In the genomic region with DNA sequence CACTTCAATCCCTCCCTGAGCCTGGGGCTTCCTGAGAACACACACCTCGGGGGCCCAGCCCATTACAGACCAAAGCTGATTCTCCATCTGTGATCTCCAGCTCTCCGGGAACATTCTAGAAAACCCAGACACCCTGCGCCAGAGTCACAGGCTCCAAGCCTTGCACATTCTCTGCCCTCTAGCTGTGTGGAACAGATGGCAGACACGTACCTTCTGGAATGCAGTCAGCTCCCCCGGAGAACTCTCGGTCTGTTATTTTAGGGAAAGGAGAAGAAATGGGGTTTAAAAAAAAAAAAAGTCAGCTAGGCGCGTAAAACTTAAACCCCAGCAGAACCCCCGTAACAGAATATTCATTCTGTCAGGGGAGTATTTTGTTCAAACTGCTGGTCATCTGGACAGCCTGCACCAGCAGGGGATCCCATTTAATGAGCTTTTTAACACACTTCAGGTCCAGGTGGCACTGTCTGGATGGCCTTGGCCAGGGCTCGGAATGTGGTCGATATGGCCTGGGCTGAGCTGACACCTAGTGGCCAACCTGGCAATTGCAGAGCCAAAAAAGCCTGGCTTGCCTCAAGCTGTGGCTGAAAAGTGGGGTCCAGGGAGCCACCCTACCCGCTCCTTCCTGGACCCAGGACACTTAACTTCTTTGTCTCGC, we compare ENCODE assay signal across 8 mouse cellular contexts.
A peak's percentile ranks its signal among the peaks of the same experiment; 100 is the strongest.
DNase-seq lines count a peak whose midpoint lies in the region; ATAC-seq and TF ChIP-seq lines count a peak whose summit lies in the region.

No protein-coding gene starts in this region.

- no peak overlapping the region for H3K9ac ChIP-seq in intestine, postnatal 0 days (ENCODE audit: low read depth, low read length)
- no peak overlapping the region for H3K9ac ChIP-seq in midbrain, embryonic 12.5 days (replicated peaks)

- no peaks in the 10 kb centered on the region for H3K36me3 ChIP-seq in testis, adult 2 months (ENCODE audit: control insufficient read depth, insufficient read depth, low read length)
- peaks cover 17% of the 10 kb centered on the region for H3K36me3 ChIP-seq in intestine, postnatal 0 days (ENCODE audit: control insufficient read depth, insufficient read depth)
- H3K36me3 ChIP-seq in midbrain, embryonic 12.5 days: no peaks in the 10 kb centered on the region
- peaks cover 3% of the 10 kb centered on the region; the same call in 1 of the 2 replicates for H3K36me3 ChIP-seq in small intestine, adult 2 months (ENCODE audit: control insufficient read depth, insufficient read depth, low read length)

- DNase-seq in testis, postnatal 14 days (ENCODE audit: low spot score): no peak
- peak; percentile 92 for DNase-seq in embryo, embryonic 10 days (ENCODE audit: low spot score)
- DNase-seq in gastrocnemius, postnatal 14 days: peak; percentile 73
- peak; percentile 72 to 80 for DNase-seq in left cerebral cortex, postnatal 36 days (ENCODE audit: low spot score in 2 of 2)

- WGBS in intestine, postnatal 0 days: 43% methylated on average over 13 of the region's 13 CpGs
- 41% methylated on average over 13 of the region's 13 CpGs for WGBS in midbrain, embryonic 12.5 days
- WGBS in small intestine, adult 2 months: 51% methylated on average over 13 of the region's 13 CpGs

- H3K4me2 ChIP-seq in intestine, postnatal 0 days (replicated peaks; ENCODE audit: low read depth): no peak overlapping the region
- no peak overlapping the region for H3K4me2 ChIP-seq in midbrain, embryonic 12.5 days (replicated peaks)

- ATAC-seq in intestine, postnatal 0 days: no peak
- peak; percentile 89 for ATAC-seq in midbrain, embryonic 12.5 days (ENCODE audit: low FRiP score, low read depth)

- TF ChIP-seq POLR2A in testis, adult 2 months (IDR thresholded peaks at IDR 0.05; ENCODE audit: control insufficient read depth, low read depth, low read length): no peak
- no peak for TF ChIP-seq POLR2A in small intestine, adult 2 months (IDR thresholded peaks at IDR 0.05; ENCODE audit: low read depth, low read length)

- H3K9me3 ChIP-seq in intestine, postnatal 0 days (ENCODE audit: control insufficient read depth): peaks cover 6% of the 10 kb centered on the region; the same call in 1 of the 2 replicates
- H3K9me3 ChIP-seq in midbrain, embryonic 12.5 days: peaks cover 4% of the 10 kb centered on the region; the same call in 1 of the 2 replicates

- H3K27me3 ChIP-seq in testis, adult 2 months (ENCODE audit: control insufficient read depth, insufficient read depth, low read length): no peaks in the 10 kb centered on the region
- H3K27me3 ChIP-seq in intestine, postnatal 0 days (replicated peaks; ENCODE audit: control insufficient read depth, insufficient read depth, low read length): peaks cover 4% of the 10 kb centered on the region; the same call in 1 of the 2 replicates
- H3K27me3 ChIP-seq in midbrain, embryonic 12.5 days: peaks cover 16% of the 10 kb centered on the region
- H3K27me3 ChIP-seq in small intestine, adult 2 months (ENCODE audit: control insufficient read depth, insufficient read depth, low read length): no peaks in the 10 kb centered on the region

- H3K4me3 ChIP-seq in testis, adult 2 months (ENCODE audit: control insufficient read depth, low read depth, low read length): no peak overlapping the region
- H3K4me3 ChIP-seq in intestine, postnatal 0 days (ENCODE audit: low read depth, low read length): no peak overlapping the region
- H3K4me3 ChIP-seq in midbrain, embryonic 12.5 days: no peak overlapping the region
- no peak overlapping the region for H3K4me3 ChIP-seq in small intestine, adult 2 months (ENCODE audit: low read depth, low read length)

- peak; percentile 96 for TF ChIP-seq CTCF in testis, adult 2 months (IDR thresholded peaks at IDR 0.05; ENCODE audit: control insufficient read depth, insufficient read depth, insufficient replicate concordance, low read depth, low read length)
- TF ChIP-seq CTCF in intestine, postnatal 0 days (IDR thresholded peaks at IDR 0.05; ENCODE audit: low read depth): peak; percentile 97
- TF ChIP-seq CTCF in small intestine, adult 2 months (IDR thresholded peaks at IDR 0.05; ENCODE audit: extremely low read depth, insufficient read length, insufficient replicate concordance, low read depth, low read length): peak; percentile 93

- H3K27ac ChIP-seq in testis, adult 2 months (ENCODE audit: control insufficient read depth, insufficient read depth, low read depth, low read length): no peak overlapping the region
- H3K27ac ChIP-seq in intestine, postnatal 0 days (ENCODE audit: low read depth, low read length): no peak overlapping the region
- no peak overlapping the region for H3K27ac ChIP-seq in midbrain, embryonic 12.5 days (replicated peaks)
- no peak overlapping the region for H3K27ac ChIP-seq in small intestine, adult 2 months (ENCODE audit: insufficient read depth, low read depth, low read length)

- intact Hi-C loops in gastrocnemius, postnatal 14 days (cut with DNase I; ENCODE audit: low total_unique reads): loop anchor here (5.0 kb wide), 3 partner anchors 102 to 502 kb away; no protein-coding TSS in a partner anchor
- intact Hi-C loops in left cerebral cortex, postnatal 36 days (cut with DNase I): loop anchor here (1.0 to 5.0 kb wide), 3 partner anchors 102 to 499 kb away; no protein-coding TSS in a partner anchor

- no peaks in the 10 kb centered on the region; the same call in 1 of the 2 replicates for H3K4me1 ChIP-seq in testis, adult 2 months (ENCODE audit: control insufficient read depth, insufficient read depth, low read length)
- H3K4me1 ChIP-seq in intestine, postnatal 0 days (replicated peaks; ENCODE audit: control insufficient read depth, insufficient read depth, low read length): no peaks in the 10 kb centered on the region
- no peaks in the 10 kb centered on the region; the same call in 1 of the 2 replicates for H3K4me1 ChIP-seq in midbrain, embryonic 12.5 days
- H3K4me1 ChIP-seq in small intestine, adult 2 months (ENCODE audit: control insufficient read depth, insufficient read depth, insufficient read length, low read length): no peaks in the 10 kb centered on the region
